Mouse (Mus musculus) myocyte (in vitro differentiated cells): ENCODE measurements around the gene Tspan9. TPM values are rescaled to one million over a fixed set of nuclear protein-coding genes. Genes with fewer than 3 reads are reported as not detected.

ENCODE experiments used
- H3K27me3 ChIP-seq: one replicate; pipeline ENCODE4 v1.6.1; 2011; ENCODE audit not compliant: control insufficient read depth, insufficient read depth, insufficient read length
- H3K36me3 ChIP-seq: one replicate; pipeline ENCODE4 v1.6.1; 2011; ENCODE audit not compliant: control insufficient read depth, insufficient read depth
- H3K4me2 ChIP-seq: one replicate; pipeline ENCODE4 v1.6.1; 2011; ENCODE audit warnings: low read depth, control low read depth
- H3K4me3 ChIP-seq: one replicate; pipeline ENCODE4 v1.5.1; 2011; ENCODE audit warnings: mild to moderate bottlenecking, control low read depth, moderate library complexity
- H3K79me2 ChIP-seq: one replicate; pipeline ENCODE4 v1.6.1; 2011; ENCODE audit not compliant: control insufficient read depth, insufficient read depth
- H3ac ChIP-seq: one replicate; pipeline ENCODE4 v1.6.1; 2011; ENCODE audit not compliant: control insufficient read depth, insufficient read length
- CEBPB ChIP-seq: IDR thresholded peaks from 2 replicates; pipeline ENCODE4 v1.6.1; 2011; ENCODE audit warnings: mild to moderate bottlenecking, moderate library complexity; ENCODE audit not compliant: poor library complexity, insufficient read depth, severe bottlenecking
- E2F4 ChIP-seq: IDR thresholded peaks from one replicate; pipeline ENCODE4 v1.6.1; 2011; ENCODE audit warnings: mild to moderate bottlenecking, control low read depth, moderate library complexity; ENCODE audit not compliant: insufficient read depth
- MAX ChIP-seq: IDR thresholded peaks from one replicate; pipeline ENCODE4 v1.6.1; 2011; ENCODE audit warnings: low read depth, mild to moderate bottlenecking, control low read depth
- MYOD1 ChIP-seq, 3 experiments: IDR thresholded peaks; one replicate each; pipeline ENCODE4 v1.6.1; 2011; ENCODE audit warnings: control low read depth in 2 of 3, low read depth in 2 of 3, mild to moderate bottlenecking in 2 of 3, moderate library complexity in 1 of 3; ENCODE audit not compliant: insufficient read length in 2 of 3, control insufficient read depth in 1 of 3
- MYOG ChIP-seq, 3 experiments: IDR thresholded peaks; one replicate each; pipeline ENCODE4 v1.6.1; 2011; ENCODE audit warnings: control low read depth in 2 of 3, low read depth in 2 of 3, mild to moderate bottlenecking in 2 of 3; ENCODE audit not compliant: insufficient read length in 2 of 3, control insufficient read depth in 1 of 3, insufficient read depth in 1 of 3
- POLR2A ChIP-seq: IDR thresholded peaks from one replicate; pipeline ENCODE4 v1.6.1; 2011; ENCODE audit warnings: low read depth, mild to moderate bottlenecking, control low read depth, moderate library complexity; ENCODE audit not compliant: insufficient read length
- POLR2AphosphoS2 ChIP-seq: IDR thresholded peaks from one replicate; pipeline ENCODE4 v1.6.1; 2011; ENCODE audit warnings: low read depth, control low read depth; ENCODE audit not compliant: insufficient read length
- REST ChIP-seq: IDR thresholded peaks from one replicate; pipeline ENCODE4 v1.6.1; 2011; ENCODE audit warnings: mild to moderate bottlenecking, control low read depth, moderate library complexity; ENCODE audit not compliant: insufficient read depth, insufficient read length
- SRF ChIP-seq: IDR thresholded peaks from one replicate; pipeline ENCODE4 v1.6.1; 2011; ENCODE audit warnings: low read depth; ENCODE audit not compliant: control insufficient read depth, insufficient read length
- TCF12 ChIP-seq: IDR thresholded peaks from one replicate; pipeline ENCODE4 v1.6.1; 2011; ENCODE audit warnings: mild to moderate bottlenecking, control low read depth; ENCODE audit not compliant: poor library complexity, insufficient read depth, severe bottlenecking
- TCF3 ChIP-seq: IDR thresholded peaks from one replicate; pipeline ENCODE4 v1.6.1; 2011; ENCODE audit warnings: low read depth, control low read depth; ENCODE audit not compliant: insufficient read length
- USF1 ChIP-seq: IDR thresholded peaks from one replicate; pipeline ENCODE4 v1.6.1; 2011; ENCODE audit warnings: low read depth, mild to moderate bottlenecking, control low read depth, moderate library complexity
- polyA plus RNA-seq: library from polyadenylated mRNA; unstranded; fragments of >200 nt; fragmentation: generic; extraction: Trizol; gene quantifications from one replicate; pipeline ENCODE4 v1.2.1, GENCODE M21; 2012; ENCODE audit warnings: missing spikeins

Gene Tspan9
- polyA plus RNA-seq, 1 experiment, result 227 TPM

GRCm38 (mm10) chr6:128142369-128143278, 770 bp downstream of the Tspan9 start:
- no peaks in the 10 kb centered on the region for H3K79me2 ChIP-seq
- H3K4me2 ChIP-seq, result peak overlapping the region; percentile 69
- H3ac ChIP-seq, result peak overlapping the region; percentile 23
- TF ChIP-seq USF1, result no peak
- no peak for TF ChIP-seq REST
- H3K36me3 ChIP-seq, result no peaks in the 10 kb centered on the region
- peak overlapping the region; percentile 37 for H3K4me3 ChIP-seq
- no peaks in the 10 kb centered on the region for H3K27me3 ChIP-seq

GRCm38 (mm10) chr6:128140724-128141123, 2.7 kb downstream of the Tspan9 start:
- no peaks in the 10 kb centered on the region for H3K79me2 ChIP-seq
- no peak overlapping the region for H3K4me2 ChIP-seq
- no peaks in the 10 kb centered on the region for H3K36me3 ChIP-seq
- no peak overlapping the region for H3K4me3 ChIP-seq
- no peaks in the 10 kb centered on the region for H3K27me3 ChIP-seq
- no peak overlapping the region for H3ac ChIP-seq
- TF ChIP-seq USF1 (no peak), MYOG (IDR thresholded peaks at IDR 0.05; ENCODE audit: control insufficient read depth in 1 of 3, insufficient read depth in 1 of 3, insufficient read length in 2 of 3, low read depth in 2 of 3) (peak in 1 of 3 experiments; percentile 31), MYOD1 (IDR thresholded peaks at IDR 0.05; ENCODE audit: control insufficient read depth in 1 of 3, insufficient read length in 2 of 3, low read depth in 2 of 3) (peak in 1 of 3 experiments; percentile 67)

DNA sequence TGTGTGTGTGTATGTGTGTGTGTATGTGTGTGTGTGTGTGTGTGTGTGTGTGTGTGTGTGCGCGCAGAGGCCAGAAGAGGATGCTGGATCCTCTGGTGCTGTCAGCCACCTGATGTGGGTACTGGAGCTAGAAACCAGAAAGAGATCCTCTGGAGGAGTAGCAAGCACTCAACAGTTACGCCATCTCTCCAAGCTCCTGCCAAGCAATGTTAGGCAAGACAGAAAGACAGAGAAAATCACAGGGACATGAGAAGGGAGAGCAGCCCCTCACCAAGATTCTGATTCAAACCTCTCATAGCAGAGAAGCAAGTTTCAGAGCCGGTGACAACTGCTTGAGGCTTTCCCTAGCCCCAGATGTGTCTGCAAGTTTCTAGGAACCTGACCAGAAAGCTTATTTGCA, 5.5 kb downstream of the Tspan9 start:
- no peak overlapping the region for H3K4me2 ChIP-seq
- TF ChIP-seq CEBPB (no peak), REST (no peak), POLR2AphosphoS2 (no peak)
- no peaks in the 10 kb centered on the region for H3K79me2 ChIP-seq
- H3ac ChIP-seq, result no peak overlapping the region
- H3K27me3 ChIP-seq, result no peaks in the 10 kb centered on the region
- no peak overlapping the region for H3K4me3 ChIP-seq
- H3K36me3 ChIP-seq, result no peaks in the 10 kb centered on the region

- H3K4me3 ChIP-seq, result no peak overlapping the region
- no peaks in the 10 kb centered on the region for H3K36me3 ChIP-seq
- no peaks in the 10 kb centered on the region for H3K79me2 ChIP-seq
- no peak for TF ChIP-seq MYOD1 (IDR thresholded peaks at IDR 0.05; ENCODE audit: control insufficient read depth in 1 of 3, insufficient read length in 2 of 3, low read depth in 2 of 3)
- no peak for TF ChIP-seq REST
- no peak for TF ChIP-seq CEBPB
- no peak for TF ChIP-seq USF1
- TF ChIP-seq MYOG (IDR thresholded peaks at IDR 0.05; ENCODE audit: control insufficient read depth in 1 of 3, insufficient read depth in 1 of 3, insufficient read length in 2 of 3, low read depth in 2 of 3), result no peak
- no peak for TF ChIP-seq E2F4
- no peak for TF ChIP-seq POLR2A
- no peak for TF ChIP-seq TCF12
- no peak for TF ChIP-seq SRF
- TF ChIP-seq MAX, result no peak
- no peak for TF ChIP-seq TCF3
- TF ChIP-seq POLR2AphosphoS2, result no peak
- no peaks in the 10 kb centered on the region for H3K27me3 ChIP-seq
- H3ac ChIP-seq, result no peak overlapping the region
- peak overlapping the region; percentile 10 for H3K4me2 ChIP-seq
These were observed 6.7 kb downstream of the Tspan9 start for GRCm38 (mm10) chr6:128136654-128137053.

DNA sequence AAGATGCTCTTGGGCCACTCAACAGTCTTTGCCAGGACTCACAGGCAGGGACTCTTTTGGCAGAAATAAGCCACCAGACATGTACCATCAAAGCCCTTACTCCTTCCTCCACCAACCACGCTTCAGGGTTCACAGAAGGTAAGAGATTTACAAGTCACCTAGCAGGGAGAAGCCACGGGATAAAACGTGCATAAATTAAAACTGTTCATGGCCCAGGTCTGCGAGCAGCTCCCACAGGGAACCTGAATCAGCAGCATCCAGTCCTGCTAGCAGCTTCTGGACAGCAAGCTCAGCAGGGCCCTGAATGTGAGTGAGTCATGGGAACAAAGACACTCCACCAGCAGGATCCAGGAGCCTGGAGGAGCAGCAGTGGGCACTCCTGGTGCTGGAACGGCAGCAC, 7.9 kb downstream of the Tspan9 start:
- Histone ChIP-seq H3ac (no peak overlapping the region), H3K4me2 (no peak overlapping the region), H3K36me3 (no peaks in the 10 kb centered on the region), H3K27me3 (no peaks in the 10 kb centered on the region), H3K4me3 (no peak overlapping the region), H3K79me2 (no peaks in the 10 kb centered on the region)
- TF ChIP-seq MYOD1 (IDR thresholded peaks at IDR 0.05; ENCODE audit: control insufficient read depth in 1 of 3, insufficient read length in 2 of 3, low read depth in 2 of 3) (no peak), MAX (no peak), POLR2A (no peak), USF1 (no peak), MYOG (IDR thresholded peaks at IDR 0.05; ENCODE audit: control insufficient read depth in 1 of 3, insufficient read depth in 1 of 3, insufficient read length in 2 of 3, low read depth in 2 of 3) (no peak), E2F4 (no peak), POLR2AphosphoS2 (no peak), REST (no peak), TCF3 (no peak), TCF12 (no peak), CEBPB (no peak), SRF (no peak)
